Mouse (Mus musculus) lung, adult 2 months (tissue): ENCODE data around the gene Map3k21. TPM values are rescaled to one million over a fixed set of nuclear protein-coding genes. Genes with fewer than 3 reads are reported as not detected.
A peak's percentile ranks its signal among the peaks of the same experiment; 100 is the strongest.

Experiments used
- DNase-seq: peaks from one replicate; pipeline ENCODE4 v3.0.0; 2022
- H3K4me1 ChIP-seq: fragments of 200-500 bp; 2 replicates; pipeline ENCODE4 v1.6.1; 2011; ENCODE audit warnings: low read length; ENCODE audit not compliant: control insufficient read depth, insufficient read depth
- H3K4me3 ChIP-seq: fragments of 200-500 bp; replicated peaks from 2 replicates; pipeline ENCODE3; 2011; ENCODE audit warnings: low read depth, mild to moderate bottlenecking, control low read depth, low read length; ENCODE audit errors: extremely low read depth
- CTCF ChIP-seq: fragments of 200-500 bp; IDR thresholded peaks from 2 replicates; pipeline ENCODE4 v1.5.1; 2011; ENCODE audit warnings: mild to moderate bottlenecking, low read length, control low read depth; ENCODE audit not compliant: insufficient read depth
- POLR2A ChIP-seq: fragments of 200-500 bp; IDR thresholded peaks from 2 replicates; pipeline ENCODE4 v1.6.1; 2011; ENCODE audit warnings: low read depth, mild to moderate bottlenecking, control low read depth, low read length, borderline replicate concordance; ENCODE audit errors: extremely low read depth
- WGBS: fragments of 180-500 bp; shearing (Covaris S2); methylation state at CpG from one replicate; pipeline ENCODE4 v1.1.7; 2018; 5-methylcytosine and 5-hydroxymethylcytosine counted together
- polyA plus RNA-seq: library from polyadenylated mRNA; depleted of rRNA; stranded (reverse); fragments of >200 nt; gene quantifications from 2 replicates; pipeline ENCODE4 v1.2.3, GENCODE M21; 2012; rRNA removed

The Map3k21 gene
- polyA plus RNA-seq, 1 experiment, result 1.3 TPM

GRCm38 (mm10) chr8:125993636-125994035, 83.4 kb downstream of the Map3k21 start:
- WGBS, result 53% methylated on average over 9 of the region's 9 CpGs
- DNase-seq, result no peak
- no peak overlapping the region for H3K4me3 ChIP-seq
- no peak for TF ChIP-seq CTCF
- TF ChIP-seq POLR2A, result no peak
- no peaks in the 10 kb centered on the region for H3K4me1 ChIP-seq

- Histone ChIP-seq H3K4me3 (peak within 1 kb of the TSS; percentile 68), H3K4me1 (no peaks in the 10 kb centered on the region)
- DNase-seq, result peak; percentile 63
- 2% methylated on average over 73 of the region's 73 CpGs for WGBS
- TF ChIP-seq CTCF (no peak), POLR2A (no peak)
These were observed 85.1 kb downstream of the Map3k21 start, which contains the start of gene Kcnk1 for GRCm38 (mm10) chr8:125995101-125995986. TSS of gene Kcnk1 (plus strand) at chr8:125995170.

GRCm38 (mm10) chr8:125996031-125996839, 86.0 kb downstream of the Map3k21 start:
- WGBS, result 25% methylated on average over 14 of the region's 14 CpGs
- TF ChIP-seq POLR2A, result no peak
- no peak for TF ChIP-seq CTCF
- DNase-seq, result no peak
- H3K4me1 ChIP-seq, result no peaks in the 10 kb centered on the region
- peak overlapping the region; percentile 68 for H3K4me3 ChIP-seq

- H3K4me3 ChIP-seq, result peak overlapping the region; percentile 24
- 28% methylated on average over 6 of the region's 6 CpGs for WGBS
These were observed 86.7 kb downstream of the Map3k21 start for GRCm38 (mm10) chr8:125996980-125997379.

More at GRCm38 (mm10) chr8:125996980-125997379, 86.7 kb downstream of the Map3k21 start:
- TF ChIP-seq POLR2A, result no peak
- TF ChIP-seq CTCF, result no peak
- no peaks in the 10 kb centered on the region for H3K4me1 ChIP-seq
- DNase-seq, result no peak

Other genes with a start within 250 kb of the Map3k21 start
- gene Map10, start 240.6 kb upstream of the Map3k21 start, polyA plus RNA-seq, result 2.0 and 2.6 TPM in 2 replicates
- 14.4 and 15.9 TPM in 2 replicates for gene Ntpcr, start 180.5 kb upstream of the Map3k21 start, polyA plus RNA-seq
- 1.8 and 2.1 TPM in 2 replicates for gene Pcnx2, start 12.1 kb upstream of the Map3k21 start, polyA plus RNA-seq
- gene Kcnk1, start 84.7 kb downstream of the Map3k21 start, polyA plus RNA-seq, result 14.7 and 23.9 TPM in 2 replicates